Mouse (Mus musculus): ENCODE measurements around the gene Ly6g6c.
"Not testable (repeated sequence)": the region's sequence is repeated elsewhere in the genome, so short reads cannot be mapped to it uniquely, and the experiment has no call there.

- TF ChIP-seq NANOG (IDR thresholded peaks at IDR 0.05; ENCODE audit: borderline replicate concordance, low read length); CTCF (conservative IDR thresholded peaks at IDR 0.05; ENCODE audit: low read length); POU5F1 (IDR thresholded peaks at IDR 0.05; ENCODE audit: borderline replicate concordance, low read length): not testable (repeated sequence)
Observed at GRCm38 (mm10) chr17:35033703-35034102, 31.5 kb upstream of the Ly6g6c start.

Measured in E14TG2a.4 (cell line).